Mouse (Mus musculus) liver, embryonic 11.5 days (tissue): ENCODE results near the gene 4930558K02Rik. TPM values are rescaled to one million over a fixed set of nuclear protein-coding genes. Genes with fewer than 3 reads are reported as not detected.

Source experiments
- ATAC-seq: fragments of 200-750 bp; cut with Nextera tagmentation; replicated peaks from 2 replicates; pipeline ENCODE4 v1.8.0; 2017; ENCODE audit warnings: moderate number of reproducible peaks, mild to moderate bottlenecking, moderate TSS enrichment, moderate library complexity; ENCODE audit not compliant: low FRiP score
- DNase-seq: peaks from one replicate; pipeline ENCODE4 v3.0.0-alpha.2; 2017; ENCODE audit warnings: low spot score
- H3K27ac ChIP-seq: fragments of 300-500 bp; sonication (generic); 2 replicates; pipeline ENCODE4 v1.5.1; 2014; ENCODE audit warnings: mild to moderate bottlenecking, low read depth, low read length, control low read depth
- H3K27me3 ChIP-seq: fragments of 300-500 bp; sonication (generic); replicated peaks from 2 replicates; pipeline ENCODE4 v1.6.1; 2014; ENCODE audit warnings: low read length, mixed read lengths; ENCODE audit not compliant: control insufficient read depth, insufficient read depth
- H3K36me3 ChIP-seq: fragments of 300-500 bp; sonication (generic); 2 replicates; pipeline ENCODE4 v1.6.1; 2014; ENCODE audit warnings: mild to moderate bottlenecking, low read length, moderate library complexity, mixed read lengths; ENCODE audit not compliant: control insufficient read depth, insufficient read depth
- H3K4me1 ChIP-seq: fragments of 300-500 bp; sonication (generic); replicated peaks from 2 replicates; pipeline ENCODE4 v1.6.1; 2014; ENCODE audit warnings: low read length, mixed read lengths; ENCODE audit not compliant: control insufficient read depth, insufficient read depth
- H3K4me2 ChIP-seq: fragments of 300-500 bp; sonication (generic); 2 replicates; pipeline ENCODE4 v1.6.1; 2014; ENCODE audit warnings: mild to moderate bottlenecking, control low read depth, moderate library complexity
- H3K4me3 ChIP-seq: fragments of 300-500 bp; sonication (generic); 2 replicates; pipeline ENCODE4 v1.5.1; 2014; ENCODE audit warnings: low read depth, low read length, control low read depth
- H3K9ac ChIP-seq: fragments of 300-500 bp; sonication (generic); 2 replicates; pipeline ENCODE4 v1.6.1; 2014; ENCODE audit warnings: low read depth, low read length, control low read depth
- H3K9me3 ChIP-seq: fragments of 300-500 bp; sonication (generic); 2 replicates; pipeline ENCODE4 v1.6.1; 2016; ENCODE audit warnings: low read length, inconsistent platforms, mixed read lengths; ENCODE audit not compliant: control insufficient read depth
- WGBS: fragments of 180-500 bp; shearing (Covaris S2); extraction: QIAGEN DNeasy Blood & Tissue Kit; methylation state at CpG from one replicate; pipeline ENCODE4 v1.1.7; 2014; 5-methylcytosine and 5-hydroxymethylcytosine counted together
- polyA plus RNA-seq: library from polyadenylated mRNA; unstranded; fragments of >200 nt; fragmentation: Nextera tagmentation; extraction: Ambion mirVana; gene quantifications from 2 replicates; pipeline ENCODE4 v1.2.1, GENCODE M21; 2014

The 4930558K02Rik gene
- polyA plus RNA-seq, 1 experiment from 2014 or later, result not detected

DNA sequence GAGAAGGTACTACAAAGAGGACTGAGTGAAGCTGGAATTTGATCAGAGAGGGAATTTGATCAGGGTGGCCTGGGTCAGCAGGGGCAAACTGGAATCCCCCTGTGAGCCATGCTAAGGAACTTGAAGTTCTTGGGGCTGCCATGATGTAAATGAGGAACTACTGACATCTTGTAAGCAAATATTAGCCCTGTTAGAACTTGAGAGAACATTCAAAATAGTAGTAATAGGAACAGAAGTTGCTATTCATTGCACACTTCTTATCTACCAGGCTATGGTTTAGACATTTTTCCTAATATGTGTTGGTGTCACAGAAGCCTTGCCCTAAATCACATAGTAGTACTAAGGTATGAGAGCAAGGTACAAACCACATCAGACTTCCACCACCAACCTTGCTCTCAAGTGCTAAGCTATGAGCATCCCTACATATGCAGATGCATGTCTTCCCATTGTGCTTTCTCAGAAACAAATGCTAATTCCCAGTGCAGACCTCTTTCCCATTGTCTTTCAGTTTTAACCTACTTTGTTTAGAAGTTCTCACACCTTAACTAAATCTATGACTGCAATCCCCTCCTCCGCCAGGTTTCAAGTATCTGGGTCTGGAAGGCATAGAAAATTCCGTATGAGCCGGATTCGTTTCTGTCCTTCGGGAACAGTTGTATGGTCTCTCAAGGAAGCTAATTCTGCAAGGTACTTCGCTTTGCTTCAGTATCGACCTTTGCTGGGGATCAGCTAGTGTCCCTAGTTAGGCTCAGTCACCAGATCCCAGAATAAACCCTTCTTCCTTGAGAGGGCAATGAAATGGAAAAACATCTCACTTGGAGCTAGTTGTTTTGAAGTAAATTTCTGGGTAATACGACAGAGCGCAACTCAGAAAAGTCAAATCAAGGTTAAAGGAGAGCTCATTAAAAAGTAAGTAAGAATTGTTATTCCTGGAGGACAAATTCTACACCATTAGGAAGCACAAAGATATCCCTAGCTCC lies 58.7 kb downstream of the 4930558K02Rik start:
- no peaks in the 10 kb centered on the region for H3K27me3 ChIP-seq
- no peaks in the 10 kb centered on the region for H3K9me3 ChIP-seq
- no peak overlapping the region for H3K4me3 ChIP-seq
- no peak overlapping the region for H3K27ac ChIP-seq
- WGBS, result 89% methylated on average over 9 of the region's 9 CpGs
- H3K4me2 ChIP-seq, result no peak overlapping the region
- ATAC-seq (no peak), DNase-seq (no peak)
- no peaks in the 10 kb centered on the region for H3K36me3 ChIP-seq
- no peaks in the 10 kb centered on the region; the same call in 1 of the 2 replicates for H3K4me1 ChIP-seq
- H3K9ac ChIP-seq, result no peak overlapping the region

- DNase-seq, result no peak
- ATAC-seq, result no peak
These were observed 59.8 kb downstream of the 4930558K02Rik start for GRCm38 (mm10) chr1:161919594-161919993.

GRCm38 (mm10) chr1:161918682-161919372 lies 60.6 kb downstream of the 4930558K02Rik start:
- WGBS, result 42% methylated on average over 7 of the region's 7 CpGs
- no peaks in the 10 kb centered on the region; the same call in 1 of the 2 replicates for H3K27me3 ChIP-seq
- no peak for DNase-seq
- no peak overlapping the region for H3K4me2 ChIP-seq
- no peak overlapping the region for H3K9ac ChIP-seq
- H3K36me3 ChIP-seq, result no peaks in the 10 kb centered on the region
- no peak overlapping the region for H3K27ac ChIP-seq
- H3K9me3 ChIP-seq, result no peaks in the 10 kb centered on the region
- ATAC-seq, result no peak
- H3K4me1 ChIP-seq, result no peaks in the 10 kb centered on the region; the same call in 1 of the 2 replicates
- no peak overlapping the region for H3K4me3 ChIP-seq

More at GRCm38 (mm10) chr1:161919594-161919993, 59.8 kb downstream of the 4930558K02Rik start:
- 88% methylated on average over 2 of the region's 2 CpGs for WGBS
- Histone ChIP-seq H3K4me2 (no peak overlapping the region), H3K27me3 (no peaks in the 10 kb centered on the region; the same call in 1 of the 2 replicates), H3K4me1 (no peaks in the 10 kb centered on the region; the same call in 1 of the 2 replicates), H3K4me3 (no peak overlapping the region), H3K9me3 (no peaks in the 10 kb centered on the region), H3K36me3 (no peaks in the 10 kb centered on the region), H3K27ac (no peak overlapping the region), H3K9ac (no peak overlapping the region)

DNA sequence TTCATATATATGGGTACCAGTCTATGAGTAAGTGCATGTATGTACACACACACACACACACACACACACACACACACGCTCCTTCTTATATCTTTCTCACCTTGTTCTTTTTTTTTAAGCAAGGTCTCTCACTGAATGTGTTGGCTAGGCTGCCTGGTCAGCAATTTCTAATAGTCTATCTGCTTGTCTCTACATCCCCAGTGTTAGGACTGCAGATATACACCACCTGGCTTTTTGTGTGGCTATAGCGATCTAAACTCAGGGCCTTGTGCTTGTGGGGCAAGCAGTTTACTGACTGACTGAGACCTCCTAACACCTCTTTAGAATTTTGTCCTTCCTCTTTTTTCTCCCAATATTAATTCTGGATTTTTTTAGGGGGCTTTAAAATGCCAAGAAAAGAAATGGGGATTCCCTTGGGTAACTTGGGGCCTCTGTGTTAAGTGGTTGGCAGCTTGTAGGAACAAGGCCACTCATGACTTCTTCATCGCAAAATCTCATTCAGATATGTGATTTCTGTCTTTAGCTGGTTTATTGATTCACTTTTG lies 61.4 kb downstream of the 4930558K02Rik start:
- 83% methylated on average over 3 of the region's 3 CpGs for WGBS
- Histone ChIP-seq H3K4me1 (no peaks in the 10 kb centered on the region; the same call in 1 of the 2 replicates), H3K4me2 (no peak overlapping the region), H3K27me3 (no peaks in the 10 kb centered on the region; the same call in 1 of the 2 replicates), H3K27ac (no peak overlapping the region), H3K9ac (no peak overlapping the region), H3K4me3 (no peak overlapping the region), H3K36me3 (no peaks in the 10 kb centered on the region), H3K9me3 (no peaks in the 10 kb centered on the region)
- ATAC-seq (no peak), DNase-seq (no peak)

- H3K27ac ChIP-seq, result no peak overlapping the region
- DNase-seq (no peak), ATAC-seq (no peak)
- H3K9ac ChIP-seq, result no peak overlapping the region
- 62% methylated on average over 3 of the region's 3 CpGs for WGBS
- no peaks in the 10 kb centered on the region; the same call in 1 of the 2 replicates for H3K27me3 ChIP-seq
- no peak overlapping the region for H3K4me2 ChIP-seq
- H3K4me3 ChIP-seq, result no peak overlapping the region
- no peaks in the 10 kb centered on the region for H3K36me3 ChIP-seq
- no peaks in the 10 kb centered on the region; the same call in 1 of the 2 replicates for H3K4me1 ChIP-seq
- H3K9me3 ChIP-seq, result no peaks in the 10 kb centered on the region
These were observed 63.4 kb downstream of the 4930558K02Rik start for GRCm38 (mm10) chr1:161916036-161916435.

- Histone ChIP-seq H3K9ac (no peak overlapping the region), H3K4me2 (no peak overlapping the region), H3K4me3 (no peak overlapping the region), H3K27me3 (no peaks in the 10 kb centered on the region; the same call in 1 of the 2 replicates), H3K4me1 (no peaks in the 10 kb centered on the region; the same call in 1 of the 2 replicates), H3K27ac (no peak overlapping the region), H3K36me3 (no peaks in the 10 kb centered on the region), H3K9me3 (no peaks in the 10 kb centered on the region)
- ATAC-seq (no peak), DNase-seq (no peak)
- WGBS, result 56% methylated on average over 7 of the region's 7 CpGs
These were observed 65.8 kb downstream of the 4930558K02Rik start for GRCm38 (mm10) chr1:161913648-161913984.

- no peaks in the 10 kb centered on the region for H3K4me1 ChIP-seq
- no peaks in the 10 kb centered on the region; the same call in 1 of the 2 replicates for H3K27me3 ChIP-seq
These were observed 66.3 kb downstream of the 4930558K02Rik start for GRCm38 (mm10) chr1:161912940-161913647.

GRCm38 (mm10) chr1:161909074-161909473 lies 70.4 kb downstream of the 4930558K02Rik start:
- no peaks in the 10 kb centered on the region for H3K4me1 ChIP-seq
- ATAC-seq, result no peak

More at GRCm38 (mm10) chr1:161912940-161913647, 66.3 kb downstream of the 4930558K02Rik start:
- no peaks in the 10 kb centered on the region for H3K9me3 ChIP-seq
- H3K9ac ChIP-seq, result no peak overlapping the region
- no peak overlapping the region for H3K4me3 ChIP-seq
- no peak for DNase-seq
- ATAC-seq, result no peak
- no peak overlapping the region for H3K4me2 ChIP-seq
- H3K36me3 ChIP-seq, result no peaks in the 10 kb centered on the region
- 47% methylated on average over 4 of the region's 4 CpGs for WGBS
- no peak overlapping the region for H3K27ac ChIP-seq

More at GRCm38 (mm10) chr1:161909074-161909473, 70.4 kb downstream of the 4930558K02Rik start:
- H3K9ac ChIP-seq, result no peak overlapping the region
- H3K36me3 ChIP-seq, result no peaks in the 10 kb centered on the region
- no peaks in the 10 kb centered on the region for H3K9me3 ChIP-seq
- no peak overlapping the region for H3K27ac ChIP-seq
- H3K4me3 ChIP-seq, result no peak overlapping the region
- no peak overlapping the region for H3K4me2 ChIP-seq
- no peaks in the 10 kb centered on the region for H3K27me3 ChIP-seq
- DNase-seq, result no peak
- WGBS, result 81% methylated on average over 8 of the region's 8 CpGs
